Mouse (Mus musculus) fat pad, adult 2 months (tissue): ENCODE data around the gene Zfp213.
"Not testable (repeated sequence)": the region's sequence is repeated elsewhere in the genome, so short reads cannot be mapped to it uniquely, and the experiment has no call there.

Experiments
- DNase-seq: peaks from one replicate; pipeline ENCODE4 v3.0.0-alpha.2; 2011; ENCODE audit warnings: low read depth, low spot score; ENCODE audit errors: extremely low read depth

The Zfp213 gene

DNA sequence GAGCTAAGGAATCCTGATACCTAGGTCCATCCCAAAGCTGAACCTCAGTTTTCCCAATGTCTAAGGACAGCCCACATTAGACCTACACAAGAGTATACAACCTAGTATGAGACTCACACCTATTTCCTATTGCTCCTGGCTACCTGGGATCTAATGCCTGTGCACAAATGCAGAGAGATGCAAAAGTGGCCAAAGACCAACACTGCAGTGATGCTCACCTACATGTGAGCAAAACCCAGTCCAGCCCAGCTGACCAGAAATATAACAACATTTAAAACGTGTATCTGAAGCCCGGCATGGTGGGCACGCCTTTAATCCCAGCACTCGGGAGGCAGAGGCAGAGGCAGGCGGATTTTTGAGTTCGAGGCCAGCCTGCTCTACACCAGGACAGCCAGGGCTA is 18.2 kb downstream of the Zfp213 start:
- DNase-seq = no peak

DNA sequence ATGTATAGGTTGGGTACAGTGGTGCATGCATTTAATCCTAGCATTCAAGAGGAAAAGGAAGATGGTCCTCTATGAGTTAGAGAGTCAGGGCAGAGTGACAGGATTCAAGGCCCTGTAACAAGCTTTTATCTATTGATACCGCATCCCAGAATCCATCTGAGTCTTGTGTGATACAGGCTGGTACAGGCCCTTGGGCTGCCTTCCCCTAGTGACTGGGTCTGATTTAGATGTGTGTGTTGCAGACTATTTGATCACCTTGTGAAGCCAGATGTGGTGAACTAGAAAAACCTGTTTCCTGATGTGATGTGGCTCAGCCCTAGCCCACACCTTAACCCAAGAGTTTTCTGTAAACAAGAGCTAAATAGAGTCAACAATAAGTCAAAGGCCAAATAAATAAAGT is 19.3 kb downstream of the Zfp213 start:
- no peak for DNase-seq

DNA sequence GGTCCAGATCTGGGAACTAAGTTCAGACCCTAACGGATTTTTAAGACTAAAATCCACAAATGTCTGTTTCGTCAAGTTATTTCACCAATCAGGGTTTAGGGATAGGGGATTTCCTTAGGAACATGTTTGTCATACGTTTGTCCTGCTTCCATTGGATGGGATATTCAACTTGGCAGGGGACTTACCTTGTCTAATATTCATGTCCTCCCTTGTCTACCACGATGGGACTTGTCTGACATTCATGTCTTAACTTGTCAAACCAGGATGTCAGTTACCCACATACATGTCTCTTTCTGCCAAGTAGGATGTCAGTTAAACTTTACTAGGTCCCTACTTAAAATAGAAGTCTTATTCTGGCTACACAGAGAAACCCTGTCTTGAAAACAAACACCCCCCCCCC is 20.1 kb downstream of the Zfp213 start:
- DNase-seq = peak; percentile 93

DNA sequence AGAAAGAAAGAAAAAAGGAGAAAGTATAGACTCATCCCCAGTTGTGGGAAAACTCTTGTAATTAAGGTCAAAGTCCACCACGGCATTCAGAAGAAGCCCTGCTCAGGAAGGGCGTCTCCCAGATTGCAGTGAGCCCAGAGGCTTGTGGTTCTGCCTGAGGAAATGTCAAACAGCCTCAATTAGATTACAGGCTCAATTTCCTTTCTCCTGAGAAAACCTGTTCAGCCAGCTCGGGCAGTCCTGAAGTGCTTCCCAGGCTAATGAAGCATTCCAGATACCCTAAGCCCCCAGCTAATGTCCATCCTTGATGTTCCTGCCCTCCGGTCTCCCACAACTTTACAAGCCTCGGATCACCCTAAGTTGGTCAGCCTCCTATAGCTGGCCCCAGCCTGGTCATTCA is 20.7 kb downstream of the Zfp213 start:
- DNase-seq = no peak

DNA sequence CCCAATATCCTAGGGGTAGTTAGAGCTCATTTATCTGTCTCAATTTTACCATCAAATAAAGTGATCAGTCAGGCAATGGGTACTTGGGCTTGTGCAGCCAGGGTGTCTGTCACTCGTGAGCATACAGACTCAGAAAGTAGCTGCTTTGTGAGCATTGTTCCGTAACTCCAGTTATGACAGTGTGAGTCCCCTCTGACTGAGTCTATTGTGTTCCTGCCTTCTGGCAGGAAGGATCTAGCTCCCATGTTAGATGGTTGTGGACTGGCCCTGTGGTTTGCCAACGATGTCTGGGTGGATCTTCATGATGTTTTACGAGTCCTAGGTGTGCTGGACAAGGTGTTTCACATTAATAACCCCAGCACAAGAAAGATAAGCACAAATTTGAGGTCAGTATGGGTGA is 21.2 kb downstream of the Zfp213 start:
- DNase-seq = no peak

DNA sequence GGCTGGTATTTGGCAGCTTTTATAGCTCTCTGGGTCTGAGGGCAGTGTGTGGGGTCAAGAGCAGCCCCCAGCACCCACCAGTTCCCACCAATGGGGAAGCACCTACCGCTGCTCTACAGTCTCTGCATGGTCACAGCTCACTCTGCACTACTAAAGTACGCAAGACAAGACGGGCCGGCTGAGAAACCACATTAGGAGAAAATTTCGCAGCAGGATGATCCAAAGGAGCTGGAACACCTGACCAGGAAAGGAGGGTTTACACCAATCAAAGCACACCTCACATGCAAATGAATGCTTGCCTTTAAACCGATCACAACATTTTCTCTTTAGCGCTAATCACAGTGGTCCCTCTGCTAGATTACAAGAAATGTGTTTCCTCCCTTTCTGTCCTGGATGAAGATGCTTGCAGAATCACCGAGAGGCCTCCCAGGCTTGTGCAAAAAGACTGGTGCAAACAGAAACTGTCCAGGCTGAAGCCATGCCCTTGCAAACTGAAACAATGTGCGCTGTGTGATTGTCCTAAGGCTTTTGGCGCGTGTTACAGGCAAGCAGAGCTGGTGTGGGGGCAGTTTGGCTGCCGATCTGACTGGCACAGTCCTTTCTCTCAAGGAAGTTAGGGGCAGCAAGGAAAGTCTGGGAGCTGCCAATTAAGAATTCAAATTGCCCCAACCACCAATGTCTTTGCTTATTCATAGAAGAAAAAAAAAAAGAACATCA is 21.9 kb downstream of the Zfp213 start:
- no peak for DNase-seq

DNA sequence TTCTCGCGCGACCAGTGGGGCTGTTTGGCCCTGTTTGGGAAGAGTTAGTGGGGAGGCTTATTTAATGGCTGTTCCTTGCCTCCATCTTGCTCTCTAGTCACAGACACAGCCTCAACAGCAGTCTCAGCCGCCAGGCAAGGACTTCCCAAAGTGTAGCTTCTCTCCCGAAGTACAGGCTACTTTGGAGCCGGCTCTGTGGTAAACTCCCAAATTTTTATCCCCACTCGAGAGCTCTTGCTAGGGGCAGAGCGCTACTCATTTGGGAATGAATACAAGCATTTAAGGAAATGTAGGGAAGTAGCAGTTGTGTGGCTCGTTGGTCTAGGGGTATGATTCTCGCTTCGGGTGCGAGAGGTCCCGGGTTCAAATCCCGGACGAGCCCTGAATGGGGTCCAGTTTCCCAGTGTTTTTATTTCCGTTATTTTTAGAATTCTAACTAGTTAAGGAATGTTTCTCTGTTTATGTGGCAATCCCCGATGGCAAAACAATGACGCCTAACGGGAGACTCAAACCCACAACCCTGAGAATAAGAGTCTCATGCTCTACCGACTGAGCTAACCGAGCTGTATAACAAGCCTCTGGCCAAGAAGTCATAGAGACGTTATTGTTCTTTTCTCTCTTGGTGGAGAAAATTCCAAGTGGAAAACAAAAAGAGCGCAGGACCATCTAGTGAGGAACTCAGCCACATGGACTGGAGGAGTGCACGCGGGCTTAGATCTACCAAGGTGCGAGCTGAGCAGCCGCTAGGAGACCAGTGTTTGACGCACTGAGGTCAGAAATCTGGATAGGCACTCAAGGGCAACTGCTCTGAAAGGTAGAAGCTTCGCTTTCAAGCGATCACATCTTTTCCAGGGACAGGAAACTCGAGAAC is 23.2 kb downstream of the Zfp213 start:
- DNase-seq = no peak

DNA sequence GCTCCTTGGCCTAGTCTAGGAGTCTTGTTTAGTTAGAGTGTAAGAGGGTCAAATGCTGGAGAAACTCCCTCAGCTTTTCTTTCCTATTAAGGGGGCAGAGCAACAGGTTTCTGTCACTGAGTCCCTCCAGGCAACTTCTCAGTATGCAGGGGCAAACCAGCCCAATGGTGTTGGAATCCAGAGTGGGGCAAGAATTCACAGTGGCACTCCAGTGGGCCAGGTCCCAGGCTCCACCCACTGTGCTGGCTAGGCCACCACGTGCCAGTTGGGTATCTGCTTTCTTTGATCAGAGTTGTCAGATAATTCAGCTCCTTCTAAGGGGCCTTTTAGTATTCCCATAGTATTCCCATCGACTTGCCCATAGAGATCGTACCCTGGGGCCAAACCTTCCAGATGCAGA is 23.9 kb downstream of the Zfp213 start:
- no peak for DNase-seq

DNA sequence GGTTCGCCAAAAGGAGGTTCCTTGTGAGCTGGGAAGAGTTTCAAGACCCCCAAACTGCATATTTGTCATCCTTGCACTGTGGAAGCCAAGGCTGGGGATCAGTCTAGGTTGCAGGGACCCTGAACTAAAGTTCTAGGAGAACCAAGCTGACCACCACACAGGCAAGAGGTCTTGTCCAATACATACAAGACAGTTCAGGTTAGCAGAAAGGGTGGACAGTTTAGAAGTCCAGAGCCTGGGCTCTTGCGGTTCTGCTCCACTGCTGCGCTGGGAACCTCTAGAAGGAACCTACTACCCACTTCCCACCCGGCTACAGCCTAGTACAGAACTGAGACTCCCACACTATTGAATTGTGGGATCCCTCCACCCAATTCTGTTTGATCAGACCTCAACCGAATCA is 24.4 kb downstream of the Zfp213 start:
- no peak for DNase-seq

DNA sequence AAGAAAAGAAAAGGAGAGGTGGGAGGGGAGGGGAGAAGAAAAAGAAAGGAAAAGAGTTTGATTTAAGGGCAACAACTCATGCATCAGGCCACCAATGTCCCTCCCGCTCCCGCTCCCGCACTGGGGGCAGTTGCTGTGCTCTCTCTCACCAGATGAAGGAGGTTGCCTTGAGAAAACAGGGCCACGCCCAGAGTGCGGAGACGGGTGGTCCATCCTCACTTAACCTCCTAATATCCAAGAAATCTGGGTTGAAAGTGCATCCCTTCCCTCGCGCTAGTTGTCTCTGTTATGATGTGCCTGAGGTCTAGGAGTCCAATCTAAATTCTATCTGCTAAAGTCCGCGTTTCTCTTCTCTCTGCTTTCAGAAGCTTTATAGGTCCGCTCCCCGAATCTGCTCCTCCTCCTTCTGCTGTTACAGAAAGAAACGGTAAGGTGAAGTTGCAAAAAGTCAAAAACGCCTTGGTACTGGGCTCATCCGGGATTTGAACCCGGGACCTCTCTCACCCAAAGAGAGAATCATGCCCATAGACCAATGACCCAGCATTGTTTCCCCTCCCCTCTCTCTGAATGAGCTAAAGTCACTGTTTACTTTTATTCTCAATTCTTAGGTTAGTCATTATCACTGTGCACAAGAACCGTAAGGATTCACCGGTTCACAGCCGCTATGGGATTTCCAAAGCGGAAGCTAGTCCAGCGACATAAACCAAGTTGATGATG is 25.6 kb downstream of the Zfp213 start:
- no peak for DNase-seq

DNA sequence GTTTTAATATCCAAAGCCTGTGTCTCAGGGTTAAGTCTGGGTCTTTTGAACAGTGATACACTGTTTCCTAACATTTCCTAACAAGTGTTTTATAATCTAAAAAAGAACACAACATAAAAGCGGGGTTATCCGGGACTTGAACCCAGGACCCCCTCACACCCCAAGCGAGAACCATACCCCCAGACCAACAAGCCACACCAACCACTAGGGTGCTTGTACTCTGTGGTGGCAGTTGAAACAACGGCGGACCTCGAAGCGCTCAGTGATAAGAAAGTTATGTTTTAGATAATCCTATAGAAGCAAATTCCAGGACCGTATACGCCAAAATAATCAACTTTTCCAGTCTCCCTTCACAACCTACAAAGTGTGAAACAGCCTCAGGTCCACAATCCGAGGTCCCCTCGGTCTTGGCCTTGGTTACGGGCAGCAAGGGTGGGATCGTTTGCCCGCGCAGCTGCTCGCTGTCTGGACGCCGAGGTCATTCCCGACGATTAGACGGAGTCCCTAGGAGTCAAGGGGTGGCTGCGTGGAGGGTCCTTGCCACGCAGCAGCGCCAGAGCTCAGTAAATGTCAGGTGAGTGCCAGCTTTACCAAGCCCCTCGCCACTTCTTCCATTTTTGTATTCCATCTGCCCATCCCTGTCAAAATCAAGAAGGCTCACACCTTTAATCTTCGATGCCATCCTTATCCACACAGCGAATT is 26.3 kb downstream of the Zfp213 start:
- DNase-seq = no peak

DNA sequence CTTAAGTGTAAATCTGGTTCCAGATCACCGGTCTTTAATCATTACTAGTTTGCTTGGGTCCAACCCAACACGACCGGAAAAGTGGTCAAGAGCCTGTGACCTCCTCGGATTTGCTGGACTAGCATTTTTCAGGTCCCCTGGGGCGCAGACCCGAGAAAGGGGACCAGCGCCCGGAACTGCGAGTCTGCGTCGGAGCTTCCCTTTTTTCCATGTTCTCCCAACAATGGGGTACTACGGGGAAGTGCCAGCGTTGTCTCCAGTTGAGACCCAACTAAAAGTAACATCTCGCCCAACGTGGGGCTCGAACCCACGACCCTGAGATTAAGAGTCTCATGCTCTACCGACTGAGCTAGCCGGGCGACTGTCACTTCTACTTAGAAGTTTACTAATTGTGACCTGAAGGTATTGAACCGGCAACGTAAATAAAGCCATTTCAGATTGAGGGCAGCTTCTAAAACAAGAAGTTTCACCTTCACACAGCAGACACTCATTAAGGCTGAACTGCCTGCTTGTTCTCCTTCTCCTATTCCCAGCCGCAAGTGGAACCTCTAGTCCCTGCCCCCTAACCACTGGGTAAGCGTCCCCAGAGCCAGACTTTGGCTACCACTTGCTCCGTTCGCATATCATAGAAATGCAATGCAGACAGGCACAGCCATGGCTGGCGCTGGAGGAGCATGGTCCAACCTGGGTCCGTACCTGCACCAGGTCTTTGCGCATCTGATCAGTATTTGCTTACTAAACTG is 28.8 kb downstream of the Zfp213 start:
- not testable (repeated sequence) for DNase-seq

DNA sequence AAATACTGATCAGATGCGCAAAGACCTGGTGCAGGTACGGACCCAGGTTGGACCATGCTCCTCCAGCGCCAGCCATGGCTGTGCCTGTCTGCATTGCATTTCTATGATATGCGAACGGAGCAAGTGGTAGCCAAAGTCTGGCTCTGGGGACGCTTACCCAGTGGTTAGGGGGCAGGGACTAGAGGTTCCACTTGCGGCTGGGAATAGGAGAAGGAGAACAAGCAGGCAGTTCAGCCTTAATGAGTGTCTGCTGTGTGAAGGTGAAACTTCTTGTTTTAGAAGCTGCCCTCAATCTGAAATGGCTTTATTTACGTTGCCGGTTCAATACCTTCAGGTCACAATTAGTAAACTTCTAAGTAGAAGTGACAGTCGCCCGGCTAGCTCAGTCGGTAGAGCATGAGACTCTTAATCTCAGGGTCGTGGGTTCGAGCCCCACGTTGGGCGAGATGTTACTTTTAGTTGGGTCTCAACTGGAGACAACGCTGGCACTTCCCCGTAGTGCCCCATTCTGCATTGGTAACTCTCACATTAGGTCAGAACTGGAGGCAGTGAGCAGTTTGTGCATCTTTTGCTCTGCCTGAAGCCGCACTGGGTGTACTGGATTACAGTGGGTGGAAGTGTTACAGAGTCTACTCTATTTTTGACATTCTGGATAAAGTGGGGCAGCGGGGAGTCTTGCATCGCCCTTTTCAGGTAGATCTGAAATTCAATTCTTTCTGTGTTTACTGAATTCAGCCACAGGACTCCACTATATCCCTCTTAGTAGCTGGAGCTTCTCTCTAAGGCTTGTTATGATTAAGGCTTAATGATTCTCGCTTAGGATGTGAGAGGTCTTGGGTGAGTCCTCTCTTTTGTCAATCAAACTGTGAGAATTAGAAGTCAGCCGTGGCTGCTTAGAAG is 30.2 kb downstream of the Zfp213 start:
- DNase-seq = not testable (repeated sequence)

DNA sequence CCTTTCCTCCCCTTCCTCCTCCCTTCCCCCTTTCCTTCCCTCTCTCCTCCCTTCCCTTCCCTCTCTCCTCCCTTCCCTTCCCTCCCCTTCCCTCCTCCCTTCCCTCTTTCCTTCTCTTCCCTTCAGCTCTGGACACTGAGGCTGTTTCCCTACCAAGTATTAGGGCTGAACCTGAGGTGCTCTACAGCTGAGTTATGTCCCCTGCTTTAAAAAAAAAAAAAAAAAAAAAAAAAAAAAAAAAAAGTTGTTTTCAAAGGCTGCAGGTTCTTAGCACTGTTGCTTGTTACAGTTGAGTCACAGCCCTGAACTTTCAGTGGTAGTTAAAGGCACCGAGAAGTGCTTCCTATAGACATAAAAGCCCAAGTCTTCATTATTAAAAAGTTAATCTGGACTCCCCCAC is 32.6 kb downstream of the Zfp213 start:
- DNase-seq = not testable (repeated sequence)

DNA sequence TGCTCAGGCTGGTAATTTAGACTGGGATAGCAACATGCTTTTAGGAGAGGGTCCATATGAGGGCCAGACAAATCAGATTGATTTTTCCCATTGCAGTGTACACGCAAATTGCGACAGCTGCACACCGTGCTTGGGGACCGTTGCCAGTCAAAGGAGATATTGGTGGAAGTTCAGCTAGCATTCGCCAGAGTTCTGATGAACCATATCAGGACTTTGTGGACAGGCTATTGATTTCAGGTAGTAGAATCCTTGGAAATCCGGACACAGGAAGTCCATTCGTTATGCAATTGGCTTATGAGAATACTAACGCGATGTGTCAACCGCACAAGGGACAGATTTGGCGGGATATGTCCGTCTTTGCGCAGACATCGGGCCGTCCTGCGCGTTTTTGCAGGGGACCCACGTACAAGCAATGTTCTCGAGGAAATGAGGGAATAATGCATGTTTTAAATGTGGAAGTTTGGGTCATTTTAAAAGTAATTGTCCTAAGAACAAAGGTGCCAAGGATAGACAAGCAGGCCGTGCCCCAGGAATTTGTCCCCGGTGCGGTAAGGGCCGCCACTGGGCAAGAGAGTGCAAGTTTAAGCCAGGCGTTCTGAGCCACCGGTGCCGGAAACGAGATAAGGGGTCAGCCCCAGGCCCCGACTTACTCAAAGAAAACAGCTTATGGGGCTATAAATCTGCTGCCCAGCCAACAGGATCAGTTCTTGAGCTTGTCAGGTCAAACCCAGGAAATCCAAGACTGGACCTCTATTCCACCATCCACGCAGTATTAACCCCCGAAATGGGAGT is 40.9 kb downstream of the Zfp213 start:
- DNase-seq = not testable (repeated sequence)

DNA sequence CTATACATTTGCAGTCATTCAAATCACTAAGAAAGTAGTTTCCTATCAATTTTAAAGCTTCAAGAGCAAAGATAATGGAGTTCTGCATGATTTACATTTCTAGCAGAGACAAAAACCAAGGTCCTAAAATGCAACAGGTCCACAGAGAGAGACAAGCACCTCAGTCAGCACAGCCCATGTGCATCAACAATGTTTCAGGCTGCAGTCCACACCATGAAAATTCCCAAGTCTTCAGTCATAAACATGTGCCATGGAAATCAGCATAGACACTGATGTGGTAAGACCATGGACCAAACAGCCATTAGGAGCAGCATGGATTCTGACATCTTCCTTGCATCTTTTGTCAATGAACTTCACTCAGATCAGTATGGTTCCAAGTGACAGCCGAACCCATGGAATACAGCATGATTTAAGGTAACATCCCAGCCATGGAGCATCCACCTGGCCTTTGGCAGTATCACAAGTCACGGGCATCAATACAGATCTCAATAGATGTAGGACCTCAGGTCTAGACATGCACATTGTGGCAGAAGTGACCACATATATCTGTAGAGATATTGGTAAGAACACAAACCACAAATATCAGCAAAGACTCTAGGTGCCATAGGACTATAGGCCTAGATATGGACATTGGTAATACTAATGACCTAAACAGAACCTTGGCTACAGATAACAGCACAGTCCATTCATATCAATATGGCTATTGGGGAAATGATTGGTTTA is 45.2 kb downstream of the Zfp213 start:
- DNase-seq = no peak
